Mouse (Mus musculus): ENCODE data around the gene Tnxb. TPM values are rescaled to one million over a fixed set of nuclear protein-coding genes. Genes with fewer than 3 reads are reported as not detected.

Tnxb gene
- polyA plus RNA-seq, 1 experiment from 2014 or later: not detected

- Histone ChIP-seq H3K27me3 (ENCODE audit: control insufficient read depth, insufficient read depth, low read length) (no peaks in the 10 kb centered on the region), H3K27ac (replicated peaks; ENCODE audit: low read depth, low read length) (no peak overlapping the region), H3K9me3 (ENCODE audit: control insufficient read depth, low read length) (no peaks in the 10 kb centered on the region), H3K36me3 (ENCODE audit: control insufficient read depth, insufficient read depth, low read length) (peaks cover 9% of the 10 kb centered on the region), H3K9ac (ENCODE audit: low read length) (no peak overlapping the region), H3K4me2 (ENCODE audit: low read depth, severe bottlenecking) (no peak overlapping the region; the same call in 1 of the 2 replicates), H3K4me1 (ENCODE audit: control insufficient read depth, insufficient read depth, low read length) (peaks cover 12% of the 10 kb centered on the region), H3K4me3 (ENCODE audit: low read depth, low read length) (no peak overlapping the region)
- no peak for ATAC-seq (ENCODE audit: insufficient number of reproducible peaks, low FRiP score, low TSS enrichment, low read depth)
- DNase-seq (ENCODE audit: low spot score): no peak
- WGBS: 90% methylated on average over 30 of the region's 30 CpGs
Measured at GRCm38 (mm10) chr17:34645831-34646511, 24.4 kb upstream of the Tnxb start.

- DNase-seq (ENCODE audit: low spot score): peak; percentile 94
- peak; percentile 96 for ATAC-seq (ENCODE audit: insufficient number of reproducible peaks, low FRiP score, low TSS enrichment, low read depth)
- H3K27me3 ChIP-seq (ENCODE audit: control insufficient read depth, insufficient read depth, low read length): no peaks in the 10 kb centered on the region
- no peaks in the 10 kb centered on the region for H3K9me3 ChIP-seq (ENCODE audit: control insufficient read depth, low read length)
- peaks cover 7% of the 10 kb centered on the region; the same call in 1 of the 2 replicates for H3K4me1 ChIP-seq (ENCODE audit: control insufficient read depth, insufficient read depth, low read length)
- H3K27ac ChIP-seq (replicated peaks; ENCODE audit: low read depth, low read length): peak within 1 kb of the TSS; percentile 62
- peak within 1 kb of the TSS; percentile 87 for H3K4me2 ChIP-seq (ENCODE audit: low read depth, severe bottlenecking)
- WGBS: 1% methylated on average over 63 of the region's 66 CpGs
- peak within 1 kb of the TSS; percentile 97 for H3K4me3 ChIP-seq (ENCODE audit: low read depth, low read length)
- H3K36me3 ChIP-seq (ENCODE audit: control insufficient read depth, insufficient read depth, low read length): peaks cover 10% of the 10 kb centered on the region
- peak within 1 kb of the TSS; percentile 91 for H3K9ac ChIP-seq (ENCODE audit: low read length)
Measured at GRCm38 (mm10) chr17:34646906-34647787, 23.2 kb upstream of the Tnxb start, which contains the start of gene Atf6b. Atf6b (plus strand) TSS chr17:34647146.

- H3K27me3 ChIP-seq (ENCODE audit: control insufficient read depth, insufficient read depth, low read length): no peaks in the 10 kb centered on the region
- peaks cover 7% of the 10 kb centered on the region; the same call in 1 of the 2 replicates for H3K4me1 ChIP-seq (ENCODE audit: control insufficient read depth, insufficient read depth, low read length)
- no peaks in the 10 kb centered on the region for H3K9me3 ChIP-seq (ENCODE audit: control insufficient read depth, low read length)
- no peak overlapping the region for H3K27ac ChIP-seq (replicated peaks; ENCODE audit: low read depth, low read length)
- no peak overlapping the region for H3K9ac ChIP-seq (ENCODE audit: low read length)
- ATAC-seq (ENCODE audit: insufficient number of reproducible peaks, low FRiP score, low TSS enrichment, low read depth) (no peak), DNase-seq (ENCODE audit: low spot score) (no peak)
- peak overlapping the region; percentile 97; the same call in 1 of the 2 replicates for H3K4me3 ChIP-seq (ENCODE audit: low read depth, low read length)
- 83% methylated on average over 16 of the region's 16 CpGs for WGBS
- H3K36me3 ChIP-seq (ENCODE audit: control insufficient read depth, insufficient read depth, low read length): peaks cover 13% of the 10 kb centered on the region
- H3K4me2 ChIP-seq (ENCODE audit: low read depth, severe bottlenecking): peak overlapping the region; percentile 87
Measured at GRCm38 (mm10) chr17:34648141-34648890, 22.0 kb upstream of the Tnxb start.

- peaks cover 7% of the 10 kb centered on the region; the same call in 1 of the 2 replicates for H3K4me1 ChIP-seq (ENCODE audit: control insufficient read depth, insufficient read depth, low read length)
- 89% methylated on average over 18 of the region's 18 CpGs for WGBS
- no peak overlapping the region for H3K4me3 ChIP-seq (ENCODE audit: low read depth, low read length)
- no peak overlapping the region for H3K9ac ChIP-seq (ENCODE audit: low read length)
- H3K4me2 ChIP-seq (ENCODE audit: low read depth, severe bottlenecking): no peak overlapping the region
- peaks cover 16% of the 10 kb centered on the region for H3K36me3 ChIP-seq (ENCODE audit: control insufficient read depth, insufficient read depth, low read length)
- H3K27ac ChIP-seq (replicated peaks; ENCODE audit: low read depth, low read length): no peak overlapping the region
- ATAC-seq (ENCODE audit: insufficient number of reproducible peaks, low FRiP score, low TSS enrichment, low read depth): no peak
- no peaks in the 10 kb centered on the region for H3K9me3 ChIP-seq (ENCODE audit: control insufficient read depth, low read length)
- no peaks in the 10 kb centered on the region for H3K27me3 ChIP-seq (ENCODE audit: control insufficient read depth, insufficient read depth, low read length)
- no peak for DNase-seq (ENCODE audit: low spot score)
Measured at GRCm38 (mm10) chr17:34649106-34649864, 21.1 kb upstream of the Tnxb start.

- Histone ChIP-seq H3K27me3 (ENCODE audit: control insufficient read depth, insufficient read depth, low read length) (no peaks in the 10 kb centered on the region), H3K9me3 (ENCODE audit: control insufficient read depth, low read length) (no peaks in the 10 kb centered on the region), H3K4me3 (ENCODE audit: low read depth, low read length) (no peak overlapping the region), H3K4me2 (ENCODE audit: low read depth, severe bottlenecking) (no peak overlapping the region), H3K36me3 (ENCODE audit: control insufficient read depth, insufficient read depth, low read length) (peaks cover 19% of the 10 kb centered on the region), H3K9ac (ENCODE audit: low read length) (no peak overlapping the region), H3K27ac (replicated peaks; ENCODE audit: low read depth, low read length) (no peak overlapping the region), H3K4me1 (ENCODE audit: control insufficient read depth, insufficient read depth, low read length) (peaks cover 7% of the 10 kb centered on the region; the same call in 1 of the 2 replicates)
- no peak for ATAC-seq (ENCODE audit: insufficient number of reproducible peaks, low FRiP score, low TSS enrichment, low read depth)
- DNase-seq (ENCODE audit: low spot score): no peak
- 92% methylated on average over 14 of the region's 14 CpGs for WGBS
Measured at GRCm38 (mm10) chr17:34650781-34651180, 19.6 kb upstream of the Tnxb start.

- 53% methylated on average over 19 of the region's 19 CpGs for WGBS
- H3K27ac ChIP-seq (replicated peaks; ENCODE audit: low read depth, low read length): no peak overlapping the region
- ATAC-seq (ENCODE audit: insufficient number of reproducible peaks, low FRiP score, low TSS enrichment, low read depth): no peak
- peaks cover 19% of the 10 kb centered on the region for H3K36me3 ChIP-seq (ENCODE audit: control insufficient read depth, insufficient read depth, low read length)
- no peaks in the 10 kb centered on the region for H3K9me3 ChIP-seq (ENCODE audit: control insufficient read depth, low read length)
- H3K27me3 ChIP-seq (ENCODE audit: control insufficient read depth, insufficient read depth, low read length): no peaks in the 10 kb centered on the region
- H3K4me1 ChIP-seq (ENCODE audit: control insufficient read depth, insufficient read depth, low read length): peaks cover 9% of the 10 kb centered on the region; the same call in 1 of the 2 replicates
- H3K9ac ChIP-seq (ENCODE audit: low read length): no peak overlapping the region; the same call in 1 of the 2 replicates
- peak; percentile 62 for DNase-seq (ENCODE audit: low spot score)
- no peak overlapping the region for H3K4me3 ChIP-seq (ENCODE audit: low read depth, low read length)
- H3K4me2 ChIP-seq (ENCODE audit: low read depth, severe bottlenecking): no peak overlapping the region
Measured at GRCm38 (mm10) chr17:34651507-34652221, 18.7 kb upstream of the Tnxb start.

GRCm38 (mm10) chr17:34652546-34652945 is 17.8 kb upstream of the Tnxb start:
- no peak overlapping the region for H3K4me3 ChIP-seq (ENCODE audit: low read depth, low read length)
- H3K36me3 ChIP-seq (ENCODE audit: control insufficient read depth, insufficient read depth, low read length): peaks cover 19% of the 10 kb centered on the region
- H3K4me1 ChIP-seq (ENCODE audit: control insufficient read depth, insufficient read depth, low read length): peaks cover 9% of the 10 kb centered on the region; the same call in 1 of the 2 replicates
- no peak overlapping the region for H3K9ac ChIP-seq (ENCODE audit: low read length)
- WGBS: 94% methylated on average over 10 of the region's 10 CpGs
- no peaks in the 10 kb centered on the region for H3K9me3 ChIP-seq (ENCODE audit: control insufficient read depth, low read length)
- no peak for ATAC-seq (ENCODE audit: insufficient number of reproducible peaks, low FRiP score, low TSS enrichment, low read depth)
- no peaks in the 10 kb centered on the region for H3K27me3 ChIP-seq (ENCODE audit: control insufficient read depth, insufficient read depth, low read length)
- no peak overlapping the region for H3K27ac ChIP-seq (replicated peaks; ENCODE audit: low read depth, low read length)
- no peak overlapping the region for H3K4me2 ChIP-seq (ENCODE audit: low read depth, severe bottlenecking)
- no peak for DNase-seq (ENCODE audit: low spot score)
